Mouse (Mus musculus) erythroblast, embryonic 14.5 days (primary cell): ENCODE data around the gene Hcn2.

Source experiments
- GATA1 ChIP-seq: IDR thresholded peaks from 2 replicates; pipeline ENCODE4 v1.6.1; 2012; ENCODE audit warnings: low read length, inconsistent platforms, mixed read lengths
- TAL1 ChIP-seq: IDR thresholded peaks from 3 replicates; pipeline ENCODE4 v1.6.1; 2012; ENCODE audit warnings: low read length, inconsistent platforms, mixed read lengths

DNA sequence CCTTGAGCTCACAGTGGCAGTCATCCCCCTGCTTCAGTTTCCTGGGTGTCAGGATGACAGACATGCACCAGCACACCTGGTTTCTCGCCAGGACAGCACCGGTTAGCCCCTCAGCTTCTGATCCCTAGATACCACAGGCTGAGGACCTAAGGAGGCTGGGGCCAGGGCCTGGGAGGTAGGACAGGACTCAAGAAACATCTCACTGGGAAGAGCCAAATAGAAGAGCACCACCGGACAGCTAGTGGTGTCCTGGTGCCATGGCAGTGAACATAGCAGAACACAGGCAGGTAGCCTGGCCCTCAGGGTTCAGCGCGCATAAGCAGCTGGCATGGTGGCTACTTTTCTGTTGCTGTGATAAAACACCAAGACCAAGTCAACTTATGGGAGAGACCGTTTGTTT lies 18.0 kb upstream of the Hcn2 start:
- TF ChIP-seq TAL1 (no peak), GATA1 (no peak)
